Mouse (Mus musculus) v-Abl transformed pro-B cells (cell line): ENCODE results near the gene Xrcc3.

Experiments used
- in situ Hi-C, 2 experiments: fragments of 400-800 bp; cut with MboI; formaldehyde crosslinking; loops; one replicate each; pipeline ENCODE4 v1.15.1; 2025; ENCODE audit not compliant: unreplicated experiment in 2 of 2

Gene Xrcc3

DNA sequence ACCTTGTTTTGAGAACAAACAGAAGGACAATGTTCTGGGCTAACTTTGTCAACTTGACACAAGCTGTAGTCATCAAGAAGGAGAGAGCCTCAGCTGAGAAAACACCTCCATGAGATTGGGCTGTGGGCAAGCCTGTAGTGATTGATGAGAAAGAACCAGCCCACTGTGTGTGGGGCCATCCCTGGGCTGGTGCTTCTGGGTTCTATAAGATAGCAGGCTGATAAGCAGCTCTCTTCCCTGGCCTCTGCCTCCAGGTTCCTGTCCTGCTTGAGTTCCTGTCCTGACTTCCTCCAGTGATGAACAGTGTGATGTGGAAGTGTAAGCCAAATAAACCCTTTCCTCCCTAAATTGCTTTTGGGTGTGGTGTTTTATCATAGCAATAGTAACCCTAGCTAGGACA lies 59.0 kb downstream of the Xrcc3 start:
- in situ Hi-C loops: no loop called here

- in situ Hi-C loops: no loop called here
Observed at GRCm38 (mm10) chr12:111753347-111753746, 60.3 kb downstream of the Xrcc3 start.
